7 mouse cellular contexts compared by ENCODE assay signal in the genomic region with DNA sequence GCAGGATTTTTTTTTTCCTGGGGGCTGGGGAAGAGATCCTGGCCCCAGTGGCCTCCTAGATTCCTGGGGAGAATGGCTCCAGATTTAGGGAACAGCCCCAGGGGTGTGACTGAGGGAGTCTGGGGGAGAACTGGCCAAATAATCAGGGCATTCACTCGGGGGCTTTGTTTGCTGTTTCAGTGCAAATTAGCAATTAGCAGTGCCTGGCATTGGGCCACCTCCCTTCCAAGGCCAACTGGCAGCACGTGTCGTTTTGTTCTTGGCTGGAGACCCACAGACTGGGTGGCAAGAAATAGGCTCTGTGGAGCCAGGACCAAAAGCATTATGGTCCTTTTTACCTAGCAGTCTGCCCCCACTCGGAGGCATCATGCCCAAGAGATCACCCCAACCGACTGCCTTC. TPM values are rescaled to one million over a fixed set of nuclear protein-coding genes. Genes with fewer than 3 reads are reported as not detected.
DNase-seq lines count a peak whose midpoint lies in the region; ATAC-seq lines count a peak whose summit lies in the region.

No protein-coding gene starts in this region.

- peak; percentile 38 for DNase-seq in adrenal gland, postnatal 25 days
- DNase-seq in cerebellum, adult 9-10 months: peak; percentile 19
- DNase-seq in frontal cortex, postnatal 36 days (ENCODE audit: low spot score in 2 of 2): peak; percentile 62 to 83
- DNase-seq in left cerebral cortex, adult 9 months (ENCODE audit: low spot score in 2 of 2): peak; percentile 49 to 76
- peak; percentile 92 to 93 for DNase-seq in right cerebral cortex, postnatal 10 days (ENCODE audit: low spot score in 2 of 2)
- no peak for DNase-seq in urinary bladder, postnatal 36 days (ENCODE audit: low spot score in 2 of 2)

- no peak for ATAC-seq in CD4-positive, CD25-positive, alpha-beta regulatory T cell, adult 4 months

RNA-seq across cellular contexts. Expression of gene Cytl1, which starts 33.7 kb away (rescaled TPM):
- total RNA-seq in adrenal gland, postnatal 25 days (2021): 1.00 and 1.2 TPM in 2 replicates
- not detected for polyA plus RNA-seq in CD4-positive, CD25-positive, alpha-beta regulatory T cell, adult 4 months (2017; shearing (Covaris generic))

RNA-seq across cellular contexts. Expression of gene Stk32b, which starts 52.1 kb away (rescaled TPM):
- 0.33 and 0.36 TPM in 2 replicates for total RNA-seq in adrenal gland, postnatal 25 days (2021)
- not detected for polyA plus RNA-seq in CD4-positive, CD25-positive, alpha-beta regulatory T cell, adult 4 months (2017; shearing (Covaris generic))

RNA-seq across cellular contexts. Expression of gene Msx1, which starts 55.4 kb away (rescaled TPM):
- total RNA-seq in adrenal gland, postnatal 25 days (2021): 1.1 and 1.3 TPM in 2 replicates
- not detected for polyA plus RNA-seq in CD4-positive, CD25-positive, alpha-beta regulatory T cell, adult 4 months (2017; shearing (Covaris generic))

Comparison
In these comparisons a context has a peak if more than half of its experiments do, and no peak if none do; other contexts are left out.
1. DNase-seq: peak in adrenal gland, postnatal 25 days (single experiment), cerebellum, adult 9-10 months (single experiment), frontal cortex, postnatal 36 days (2 of 2), left cerebral cortex, adult 9 months (2 of 2) and right cerebral cortex, postnatal 10 days (2 of 2); none in urinary bladder, postnatal 36 days (0 of 2).